Mouse (Mus musculus) heart, postnatal 0 days (tissue): ENCODE measurements at regions not wholly inside any gene's neighbourhood (a gene's known extent, or its start where the extent isn't known, plus 50 kb on each side); places are given as distances from the start of the nearest gene placed in this dataset.

Source experiments
- ATAC-seq: fragments of 200-750 bp; cut with Nextera tagmentation; 2 replicates; pipeline ENCODE4 v1.8.0; 2017; ENCODE audit warnings: low read depth, moderate number of reproducible peaks, moderate library complexity; ENCODE audit not compliant: insufficient read depth
- DNase-seq: peaks from one replicate; pipeline ENCODE4 v3.0.0-alpha.2; 2016; ENCODE audit warnings: low spot score
- H3K27ac ChIP-seq: fragments of 300-500 bp; sonication (generic); 2 replicates; pipeline ENCODE4 v1.5.1; 2014; ENCODE audit warnings: low read depth, mild to moderate bottlenecking
- H3K27me3 ChIP-seq: fragments of 300-500 bp; sonication (generic); 2 replicates; pipeline ENCODE4 v1.6.1; 2014; ENCODE audit warnings: low read length, mixed read lengths; ENCODE audit not compliant: control insufficient read depth, insufficient read depth
- H3K36me3 ChIP-seq: fragments of 300-500 bp; sonication (generic); replicated peaks from 2 replicates; pipeline ENCODE4 v1.6.1; 2014; ENCODE audit warnings: low read length, mixed read lengths; ENCODE audit not compliant: control insufficient read depth, insufficient read depth
- H3K4me1 ChIP-seq: fragments of 300-500 bp; sonication (generic); 2 replicates; pipeline ENCODE4 v1.6.1; 2014; ENCODE audit warnings: antibody characterized with exemption; ENCODE audit not compliant: control insufficient read depth, insufficient read depth
- H3K4me2 ChIP-seq: fragments of 300-500 bp; sonication (generic); 2 replicates; pipeline ENCODE4 v1.6.1; 2014; ENCODE audit warnings: low read depth, mild to moderate bottlenecking, low read length, moderate library complexity
- H3K4me3 ChIP-seq: fragments of 300-500 bp; sonication (generic); 2 replicates; pipeline ENCODE4 v1.5.1; 2014; ENCODE audit warnings: low read depth, low read length
- H3K9ac ChIP-seq: fragments of 300-500 bp; sonication (generic); replicated peaks from 2 replicates; pipeline ENCODE4 v1.6.1; 2014; ENCODE audit warnings: low read depth, low read length, mixed read lengths
- H3K9me3 ChIP-seq: fragments of 300-500 bp; sonication (generic); replicated peaks from 2 replicates; pipeline ENCODE4 v1.6.1; 2016; ENCODE audit warnings: low read length; ENCODE audit not compliant: control insufficient read depth
- CTCF ChIP-seq: IDR thresholded peaks from 2 replicates; pipeline ENCODE4 v1.5.1; 2016; ENCODE audit warnings: antibody characterized with exemption, control low read depth, low read depth
- EP300 ChIP-seq: IDR thresholded peaks from 2 replicates; pipeline ENCODE4 v1.6.1; 2016; ENCODE audit warnings: antibody characterized with exemption, low read depth
- WGBS: fragments of 180-500 bp; shearing (Covaris S2); extraction: QIAGEN DNeasy Blood & Tissue Kit; methylation state at CpG from one replicate; pipeline ENCODE4 v1.1.7; 2014; 5-methylcytosine and 5-hydroxymethylcytosine counted together

DNA sequence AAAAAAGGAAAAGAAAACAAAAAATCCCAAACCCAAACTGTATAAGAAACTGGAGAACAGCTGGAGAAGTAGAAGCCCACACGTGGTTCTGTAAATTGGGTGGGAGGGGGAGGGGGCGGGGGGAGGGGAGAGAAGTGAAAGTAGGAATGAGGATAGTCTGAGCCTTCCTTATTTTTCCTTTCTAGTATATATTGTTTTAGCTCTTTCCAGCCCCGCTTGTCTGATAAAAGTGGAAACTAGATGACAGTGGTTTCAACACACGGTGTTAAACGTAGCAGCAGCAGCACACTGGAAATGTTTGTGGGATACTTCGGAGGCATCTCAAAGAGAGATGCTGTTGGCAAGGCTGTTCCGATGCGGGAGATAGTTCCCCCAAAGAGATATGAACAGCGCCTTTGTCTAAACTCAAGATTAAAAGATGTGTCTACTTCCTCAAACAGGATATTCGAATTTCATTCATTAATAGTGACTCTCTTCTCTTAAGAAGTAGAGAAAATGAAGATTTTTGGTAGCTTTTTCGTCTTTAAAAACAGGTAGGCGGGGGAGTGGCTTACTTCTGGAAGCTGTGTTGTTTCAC, 1588.3 kb downstream of the 4930444P10Rik start:
- no peaks in the 10 kb centered on the region for H3K9me3 ChIP-seq
- no peak overlapping the region for H3K9ac ChIP-seq
- peak overlapping the region; percentile 16 for H3K4me3 ChIP-seq
- peak overlapping the region; percentile 37 for H3K4me2 ChIP-seq
- ATAC-seq (no peak), DNase-seq (no peak)
- H3K36me3 ChIP-seq, result no peaks in the 10 kb centered on the region
- no peaks in the 10 kb centered on the region for H3K4me1 ChIP-seq
- 3% methylated on average over 11 of the region's 12 CpGs for WGBS
- no peak for TF ChIP-seq EP300
- no peak for TF ChIP-seq CTCF
- no peak overlapping the region for H3K27ac ChIP-seq
- peaks cover 77% of the 10 kb centered on the region for H3K27me3 ChIP-seq

DNA sequence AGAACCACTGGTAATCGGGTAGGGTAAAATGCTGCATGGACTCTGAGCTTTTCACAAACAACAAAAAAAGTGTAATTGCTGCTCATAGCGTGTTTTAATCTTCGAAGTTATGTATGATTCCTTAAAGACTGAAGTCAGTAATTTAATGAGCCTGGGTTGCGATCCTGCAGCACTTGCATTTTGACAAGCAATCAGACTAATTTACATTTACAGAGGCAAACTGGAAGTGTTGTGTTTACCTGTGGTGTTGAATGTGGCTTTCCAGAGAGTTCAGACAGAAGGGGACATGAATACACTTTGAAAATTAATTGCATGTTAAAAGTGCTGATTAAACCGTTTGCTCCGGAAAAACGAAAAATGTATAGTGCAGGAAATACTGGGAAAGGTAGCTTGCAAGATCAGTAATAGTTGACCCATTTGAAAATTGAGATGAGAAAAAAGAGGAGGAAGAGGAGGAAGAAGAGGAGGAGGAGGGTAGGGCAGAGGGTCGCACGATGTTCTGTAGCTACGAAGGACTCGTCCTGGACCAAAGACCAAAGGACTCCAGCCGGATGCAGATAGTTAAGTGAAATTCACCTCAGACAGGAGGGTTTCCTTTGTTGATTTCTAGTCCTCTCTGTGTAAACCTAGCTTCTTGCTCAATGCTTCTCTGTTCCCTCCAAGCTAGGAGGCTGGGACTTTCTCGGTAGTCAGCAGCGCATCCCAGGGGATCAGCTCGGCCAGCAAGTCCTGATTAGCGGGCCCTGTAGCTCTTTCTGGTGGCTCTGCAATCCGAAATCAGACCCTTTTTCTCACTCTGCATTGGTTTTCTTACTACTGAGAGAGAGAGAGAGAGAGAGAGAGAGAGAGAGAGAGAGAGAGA, 1589.0 kb downstream of the 4930444P10Rik start:
- H3K27ac ChIP-seq, result no peak overlapping the region
- no peak overlapping the region for H3K9ac ChIP-seq
- peak overlapping the region; percentile 16; the same call in 1 of the 2 replicates for H3K4me3 ChIP-seq
- peaks cover 72% of the 10 kb centered on the region for H3K27me3 ChIP-seq
- H3K9me3 ChIP-seq, result no peaks in the 10 kb centered on the region
- H3K4me1 ChIP-seq, result no peaks in the 10 kb centered on the region
- DNase-seq (no peak), ATAC-seq (no peak)
- no peak overlapping the region for H3K4me2 ChIP-seq
- H3K36me3 ChIP-seq, result no peaks in the 10 kb centered on the region
- TF ChIP-seq EP300 (no peak), CTCF (no peak)
- 11% methylated on average over 17 of the region's 17 CpGs for WGBS

DNA sequence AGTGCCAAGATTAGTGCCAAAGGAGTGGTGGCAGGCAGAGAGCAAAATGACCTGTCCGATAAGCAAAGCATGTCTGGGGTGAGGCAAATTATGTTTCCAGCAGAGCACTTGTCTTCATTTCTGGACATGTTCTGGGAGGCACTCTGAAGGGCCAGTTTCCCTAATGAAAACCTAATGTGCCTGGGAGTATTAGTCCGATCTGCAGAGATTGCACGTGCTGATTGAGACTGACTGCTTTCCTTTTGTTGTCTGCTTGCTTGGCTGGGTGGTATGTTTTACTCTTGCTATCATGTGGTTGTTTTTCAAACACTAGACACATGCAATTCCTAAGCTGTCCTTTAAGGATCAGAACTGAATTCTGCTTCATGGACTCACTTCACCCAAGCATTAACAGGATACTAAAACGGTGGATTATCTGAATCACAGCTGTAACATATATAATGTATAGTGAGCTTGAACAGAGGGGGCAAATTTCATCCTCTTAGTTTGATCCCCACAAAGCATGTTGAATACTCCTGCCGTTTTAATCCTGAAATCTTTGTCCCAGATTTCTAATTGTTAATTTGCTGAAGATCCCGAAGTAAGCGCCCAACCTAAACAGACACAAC, 1589.8 kb downstream of the 4930444P10Rik start:
- 35% methylated on average over 7 of the region's 7 CpGs for WGBS
- Histone ChIP-seq H3K4me1 (no peaks in the 10 kb centered on the region), H3K9me3 (no peaks in the 10 kb centered on the region), H3K27ac (no peak overlapping the region), H3K36me3 (no peaks in the 10 kb centered on the region), H3K4me3 (no peak overlapping the region), H3K4me2 (no peak overlapping the region), H3K9ac (no peak overlapping the region), H3K27me3 (peaks cover 64% of the 10 kb centered on the region)
- ATAC-seq, result no peak
- TF ChIP-seq CTCF, result no peak
- TF ChIP-seq EP300, result no peak
- no peak for DNase-seq

DNA sequence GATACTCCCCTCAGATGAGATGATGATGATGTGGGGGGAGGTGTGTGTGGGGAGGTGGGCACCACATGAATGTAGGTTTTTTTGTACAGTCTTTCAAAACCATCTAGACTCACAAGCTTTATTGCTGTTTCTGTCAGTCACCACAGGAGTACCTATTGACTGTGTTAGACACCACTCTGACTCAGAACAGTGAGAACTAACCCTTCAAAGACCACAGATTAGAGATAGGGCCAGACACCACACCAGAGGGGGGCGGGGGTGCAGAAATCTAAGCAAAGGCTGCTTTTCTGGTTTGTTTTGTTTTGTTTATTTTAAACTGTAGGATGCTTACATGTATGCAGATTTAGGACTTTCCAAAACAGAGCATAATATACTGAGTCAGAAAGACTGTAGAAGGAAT, 1594.0 kb downstream of the 4930444P10Rik start:
- H3K27me3 ChIP-seq, result peaks cover 23% of the 10 kb centered on the region
- TF ChIP-seq EP300 (no peak), CTCF (no peak)
- ATAC-seq (no peak), DNase-seq (no peak)
- no peak overlapping the region for H3K9ac ChIP-seq
- no peaks in the 10 kb centered on the region for H3K4me1 ChIP-seq
- H3K36me3 ChIP-seq, result no peaks in the 10 kb centered on the region
- H3K27ac ChIP-seq, result no peak overlapping the region
- H3K4me2 ChIP-seq, result no peak overlapping the region
- H3K9me3 ChIP-seq, result no peaks in the 10 kb centered on the region
- WGBS, result 56% methylated on average over 1 of the region's 1 CpGs
- no peak overlapping the region for H3K4me3 ChIP-seq

DNA sequence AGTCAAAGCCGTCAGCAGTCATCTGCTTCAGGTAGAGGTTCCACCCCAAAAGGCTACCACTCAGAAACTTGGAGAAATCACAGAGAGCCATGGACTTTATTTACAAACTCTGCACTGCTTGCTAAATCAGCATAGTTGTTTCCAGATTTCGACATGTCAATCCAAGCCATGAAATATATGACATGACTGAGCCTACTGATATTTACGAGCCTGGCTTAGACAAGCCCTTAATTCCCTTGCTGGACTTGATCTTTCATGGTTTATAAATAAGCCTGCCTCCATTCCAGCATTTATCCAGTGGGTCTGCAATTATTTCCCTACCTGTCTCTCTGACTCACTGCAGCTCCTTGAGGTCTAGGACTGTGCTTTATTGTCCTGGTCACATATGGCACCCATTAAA, 1603.1 kb downstream of the 4930444P10Rik start:
- ATAC-seq, result no peak
- WGBS, result 66% methylated on average over 3 of the region's 3 CpGs

More for the DNA sequence above, 1603.1 kb downstream of the 4930444P10Rik start:
- H3K4me3 ChIP-seq, result no peak overlapping the region
- no peak overlapping the region for H3K9ac ChIP-seq
- H3K4me1 ChIP-seq, result no peaks in the 10 kb centered on the region
- no peaks in the 10 kb centered on the region for H3K9me3 ChIP-seq
- H3K27ac ChIP-seq, result no peak overlapping the region
- no peak for DNase-seq
- no peak for TF ChIP-seq EP300
- TF ChIP-seq CTCF, result no peak
- H3K4me2 ChIP-seq, result no peak overlapping the region
- no peaks in the 10 kb centered on the region for H3K27me3 ChIP-seq
- no peaks in the 10 kb centered on the region for H3K36me3 ChIP-seq
